Mouse (Mus musculus): Measurements from ENCODE around the gene Selenos.

The Selenos gene

DNA sequence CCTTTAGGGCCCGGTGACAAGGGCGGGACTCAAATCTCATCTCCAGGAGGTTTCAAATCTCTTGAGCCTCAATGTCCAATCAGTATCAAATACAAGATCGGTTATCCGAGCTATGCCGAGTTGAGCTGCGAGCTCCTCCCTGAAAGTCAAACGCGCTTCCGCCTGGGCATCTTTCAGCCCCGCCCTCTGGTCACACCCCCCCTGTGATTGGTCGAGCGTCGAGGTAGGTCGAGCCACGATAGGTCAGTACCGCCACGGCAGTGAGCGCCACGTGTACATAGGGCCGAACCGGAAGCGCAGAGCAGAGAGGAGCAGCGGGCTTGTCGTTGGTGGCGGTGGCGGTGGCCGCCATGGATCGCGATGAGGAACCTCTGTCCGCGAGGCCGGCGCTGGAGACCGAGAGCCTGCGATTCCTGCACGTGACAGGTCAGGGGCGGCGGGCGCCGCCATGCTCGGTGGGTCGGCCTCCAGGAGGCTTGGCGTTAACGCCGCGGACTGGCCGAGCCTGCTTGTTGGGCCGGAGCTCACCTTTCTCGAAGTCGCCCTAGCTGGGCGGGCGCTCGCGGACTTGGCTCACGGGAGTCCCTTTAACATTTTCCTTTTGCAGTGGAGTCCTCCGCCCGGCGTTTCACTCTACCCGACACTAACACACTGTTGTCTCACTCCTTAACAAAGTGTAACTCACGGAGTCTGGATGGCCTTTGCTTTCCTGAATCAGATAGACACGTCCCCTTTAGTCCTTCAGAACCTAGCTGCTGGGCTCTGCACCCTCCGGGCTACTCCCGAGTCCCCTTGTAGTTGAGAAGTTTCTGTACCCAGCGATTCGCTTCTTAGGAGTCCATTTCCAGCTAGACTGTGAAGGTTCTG, at the start of gene Selenos:
Selenos (plus strand) TSS at position 286 of the 867 bp plus-strand sequence.
- DNase-seq (ENCODE audit: low read depth), result peak; percentile 98

GRCm38 (mm10) chr7:66036809-66037208, 42.6 kb upstream of the Selenos start:
- DNase-seq (ENCODE audit: low read depth), result no peak

DNA sequence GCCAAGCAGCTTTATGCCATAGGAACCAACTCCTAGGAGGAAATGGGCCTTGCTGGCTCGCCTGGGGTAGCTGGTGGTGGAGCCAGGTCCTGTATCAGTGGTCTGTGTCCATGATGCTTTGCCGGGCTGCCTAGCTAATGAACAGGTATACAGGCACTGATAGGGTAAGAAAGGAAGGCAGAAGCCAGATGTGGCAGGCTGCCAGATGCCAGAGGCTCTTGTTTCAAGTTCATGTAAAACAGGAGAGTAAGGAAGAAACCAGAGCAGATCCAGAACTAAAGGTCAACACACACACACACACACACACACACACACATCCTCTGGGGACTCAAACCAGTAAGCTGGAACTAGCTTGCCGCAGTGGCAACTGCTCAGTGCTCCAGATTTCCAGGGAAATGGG, 41.2 kb upstream of the Selenos start:
- no peak for DNase-seq (ENCODE audit: low read depth)

- DNase-seq (ENCODE audit: low read depth), result no peak
Observed at GRCm38 (mm10) chr7:66038730-66039129, 40.7 kb upstream of the Selenos start.

DNA sequence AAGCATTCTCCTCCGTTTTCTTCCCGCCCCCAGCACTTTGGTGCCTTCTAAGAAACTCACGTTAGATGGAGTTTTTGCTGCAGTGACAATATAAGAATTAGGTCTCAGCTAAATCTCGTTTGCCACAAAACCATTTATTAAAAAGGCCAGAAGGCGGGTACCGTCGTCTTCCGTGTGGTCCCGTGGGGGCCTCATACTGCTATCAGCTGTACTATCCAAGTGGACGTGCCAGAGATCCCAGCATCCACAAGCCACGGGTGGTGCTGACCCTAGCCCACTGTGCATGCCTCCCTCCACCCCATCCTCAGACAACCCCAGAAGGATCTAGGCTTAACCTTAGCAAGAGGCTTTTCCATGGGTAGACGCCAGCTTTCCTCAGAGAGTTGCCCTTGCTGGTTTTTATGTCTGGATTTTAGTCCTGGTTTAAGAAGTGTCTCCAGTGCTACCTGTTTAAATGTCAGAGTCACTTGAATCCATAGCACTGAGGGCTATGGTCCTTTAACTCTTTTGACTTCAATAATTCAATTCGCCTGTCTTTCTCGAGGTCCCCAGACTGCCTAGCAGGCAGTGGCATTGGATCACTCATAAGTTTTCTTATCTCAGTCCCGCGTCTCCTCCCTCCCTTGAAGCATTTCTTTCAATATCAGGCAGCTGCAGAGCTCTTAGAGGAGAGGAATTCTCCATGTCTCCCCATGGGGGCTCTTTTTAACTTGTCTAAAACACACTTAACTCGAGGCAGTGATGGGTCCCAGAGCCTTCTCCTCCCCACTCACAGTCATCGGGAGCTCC, 39.2 kb upstream of the Selenos start:
- no peak for DNase-seq (ENCODE audit: low read depth)

DNA sequence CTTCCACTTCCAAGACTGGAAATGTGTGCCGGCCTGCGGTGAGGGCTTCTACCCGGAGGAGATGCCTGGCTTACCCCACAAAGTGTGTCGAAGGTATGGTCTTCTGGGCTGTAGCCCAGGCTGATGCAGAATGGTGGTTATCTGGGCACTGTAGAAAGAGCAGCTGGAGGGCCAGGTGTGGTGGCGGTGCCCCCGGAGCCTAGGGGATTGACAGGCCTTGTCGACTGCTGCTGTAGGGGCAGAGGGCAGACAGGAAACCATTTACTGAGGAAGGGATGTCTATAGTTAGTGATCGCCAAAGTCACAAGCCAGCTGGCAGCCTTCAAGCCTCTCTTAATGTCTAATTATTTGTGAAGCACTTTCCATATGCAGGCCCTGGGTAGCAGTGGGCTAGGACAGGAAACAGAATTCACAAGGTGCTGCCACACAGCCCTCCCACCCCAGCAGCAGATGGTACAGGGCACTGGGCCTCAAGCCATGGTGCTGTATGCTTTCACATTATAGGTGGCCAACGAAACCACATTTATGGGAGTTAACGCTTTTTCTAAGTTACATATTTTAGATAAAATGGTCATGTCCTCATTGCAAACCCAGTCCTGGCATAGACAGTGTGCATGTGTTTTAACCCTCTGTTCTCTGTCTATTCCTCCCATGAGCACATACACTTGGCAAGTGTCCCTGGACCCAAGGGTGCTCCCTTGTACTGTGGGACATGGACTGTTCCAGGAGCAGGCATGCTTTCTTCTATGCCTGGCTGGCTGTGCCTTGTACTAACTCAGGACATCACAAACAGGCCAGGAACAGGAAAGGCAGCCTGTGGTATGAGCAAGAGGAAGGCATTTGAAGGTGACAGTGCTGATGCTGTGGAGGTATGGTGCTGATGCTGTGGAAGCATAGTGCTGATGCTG, 35.6 kb upstream of the Selenos start, which contains the start of gene Gm45213:
Gm45213 (plus strand) TSS at position 51 of the 908 bp plus-strand sequence.
- no peak for DNase-seq (ENCODE audit: low read depth)

GRCm38 (mm10) chr7:66044617-66045016, 34.8 kb upstream of the Selenos start:
- DNase-seq (ENCODE audit: low read depth), result no peak

DNA sequence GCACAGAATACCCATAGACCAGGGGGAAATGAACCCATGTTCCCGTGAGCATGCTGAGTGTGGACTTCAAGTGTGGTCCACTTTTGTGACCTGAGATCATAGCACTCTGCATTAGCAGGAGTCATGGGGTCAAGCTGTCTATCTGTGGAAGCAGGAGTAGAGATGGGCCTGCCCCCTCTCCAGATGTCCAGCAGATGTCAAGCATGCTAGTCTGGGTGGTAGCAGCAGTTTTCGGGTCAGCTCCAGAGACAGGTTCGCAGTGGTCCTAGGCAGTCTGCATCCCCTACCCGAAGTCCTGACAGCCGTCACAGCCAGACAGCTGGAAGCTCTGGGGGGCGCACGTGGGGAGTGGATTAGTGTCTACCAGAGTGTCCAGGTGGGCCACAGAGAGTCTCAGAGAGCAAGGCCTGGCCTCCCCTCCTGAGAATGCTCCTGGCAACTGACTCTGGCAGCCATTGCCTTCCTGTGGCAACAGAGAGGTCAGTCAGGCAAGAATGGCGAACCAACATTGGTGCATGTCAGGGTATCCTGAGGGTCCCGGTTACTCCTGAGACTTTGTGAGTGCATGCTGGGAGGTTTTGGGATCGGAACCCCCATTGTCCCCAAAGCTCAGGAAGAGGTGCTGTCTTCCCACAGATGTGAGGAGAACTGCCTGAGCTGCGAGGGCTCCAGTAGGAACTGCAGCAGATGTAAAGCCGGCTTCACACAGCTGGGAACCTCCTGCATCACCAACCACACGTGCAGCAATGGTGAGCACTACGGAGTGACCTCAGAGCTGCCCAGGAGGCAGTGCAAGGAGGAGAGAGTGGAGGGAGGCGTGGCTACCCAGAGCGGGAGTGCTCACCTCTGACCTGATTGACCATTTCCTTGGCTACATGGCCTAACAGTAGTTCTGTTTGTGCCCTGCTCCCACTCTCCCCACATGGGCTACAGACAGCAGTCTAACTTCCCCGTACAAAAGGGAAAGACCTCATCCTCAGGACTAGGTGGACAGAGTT, 32.2 kb upstream of the Selenos start:
- no peak for DNase-seq (ENCODE audit: low read depth)

DNA sequence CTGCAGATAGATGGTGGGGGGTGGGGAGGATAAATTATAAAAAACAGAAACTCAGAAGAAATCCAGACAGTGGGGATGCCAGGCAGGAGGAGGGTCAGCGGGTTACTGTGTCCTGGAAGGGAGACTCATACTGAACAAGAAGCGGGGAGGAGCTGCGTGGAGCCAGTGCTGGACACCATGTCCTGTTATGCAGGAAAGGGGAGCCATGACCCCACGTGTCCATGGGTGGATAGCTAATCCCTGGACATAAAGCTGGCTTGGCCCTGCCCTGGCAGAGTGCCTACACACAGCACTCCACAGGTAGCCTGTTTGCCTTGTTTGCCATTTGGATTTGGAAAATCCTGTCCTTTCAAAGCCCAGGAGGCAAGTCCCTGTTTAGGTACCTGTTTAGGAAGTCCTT, 31.5 kb upstream of the Selenos start:
- DNase-seq (ENCODE audit: low read depth), result no peak

DNA sequence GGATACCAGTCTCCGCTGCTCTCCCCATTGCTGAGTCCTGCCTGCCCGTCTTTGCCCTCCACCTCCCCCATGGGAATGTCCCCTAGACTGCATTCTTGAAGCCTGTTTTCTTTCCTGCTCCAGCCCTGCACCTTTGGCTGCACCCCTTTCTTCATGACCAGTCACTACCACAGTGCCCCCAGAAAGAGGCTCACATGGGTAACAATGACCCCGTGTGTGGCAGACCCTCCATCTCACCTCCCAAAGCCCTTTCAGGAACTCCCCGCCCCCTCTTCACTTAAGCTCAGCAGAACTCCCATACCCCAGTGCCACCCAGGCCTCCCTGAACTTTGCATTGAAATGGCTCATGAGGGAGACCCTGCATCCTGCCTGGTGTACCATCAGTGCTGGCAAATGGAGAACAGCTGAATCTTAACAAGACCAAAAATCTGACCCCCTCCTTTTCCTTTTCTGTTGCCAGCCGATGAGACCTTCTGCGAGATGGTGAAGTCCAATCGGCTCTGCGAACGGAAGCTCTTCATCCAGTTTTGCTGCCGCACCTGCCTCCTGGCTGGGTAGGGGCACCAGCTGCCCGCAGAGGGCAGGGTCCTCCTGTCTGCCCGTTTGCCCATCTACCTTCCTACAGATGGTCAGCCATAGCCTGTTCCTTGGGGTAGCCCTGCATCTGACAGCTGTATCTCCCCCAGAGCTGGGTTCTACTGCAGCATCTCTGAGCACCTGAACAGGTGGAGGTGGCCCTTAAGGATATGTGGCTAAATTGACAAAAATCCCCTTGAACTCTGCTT, 30.8 kb upstream of the Selenos start:
- no peak for DNase-seq (ENCODE audit: low read depth)

DNA sequence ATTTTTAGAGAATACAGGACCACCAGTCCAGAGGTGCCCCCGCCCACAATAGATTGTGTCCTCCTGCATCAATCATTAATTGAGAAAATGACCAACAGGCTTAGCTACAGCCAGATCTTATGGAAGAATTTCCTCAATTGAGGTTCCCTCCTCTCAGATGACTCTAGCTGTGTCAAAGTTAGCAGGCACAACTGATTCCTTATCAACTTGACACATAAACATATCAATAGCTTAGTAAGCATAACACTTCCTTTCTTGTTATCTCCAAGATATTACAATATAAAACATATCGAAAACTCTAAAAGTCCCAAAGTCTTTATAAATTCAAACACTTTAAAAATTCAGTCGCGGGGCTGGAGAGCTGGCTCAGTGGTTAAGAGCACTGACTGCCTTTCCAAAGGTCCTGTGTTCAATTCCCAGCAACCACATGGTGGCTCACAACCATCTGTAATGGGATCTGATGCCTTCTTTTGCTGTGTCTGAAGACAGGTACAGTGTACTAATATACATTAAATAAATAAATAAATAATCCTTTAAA, 25.4 kb upstream of the Selenos start:
- DNase-seq (ENCODE audit: low read depth), result no peak

DNA sequence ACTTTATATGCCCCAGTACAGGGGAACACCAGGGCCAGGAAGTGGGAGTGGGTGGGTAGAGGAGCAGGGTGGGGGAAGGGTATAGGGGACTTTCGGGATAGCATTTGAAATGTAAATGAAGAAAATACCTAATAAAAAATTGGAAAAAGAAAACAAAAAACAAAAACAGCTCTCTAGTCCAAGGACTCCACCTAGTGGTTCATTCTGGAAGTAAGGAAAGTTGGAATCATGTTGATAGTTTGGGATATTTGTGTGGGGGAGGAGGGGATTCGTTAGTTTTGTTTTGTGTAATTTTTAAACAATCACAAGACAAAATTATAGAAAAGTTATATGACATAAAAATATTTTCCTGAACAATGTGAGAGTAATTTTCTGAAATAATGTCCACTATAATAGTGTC, 24.1 kb upstream of the Selenos start:
- peak; percentile 80 for DNase-seq (ENCODE audit: low read depth)

DNA sequence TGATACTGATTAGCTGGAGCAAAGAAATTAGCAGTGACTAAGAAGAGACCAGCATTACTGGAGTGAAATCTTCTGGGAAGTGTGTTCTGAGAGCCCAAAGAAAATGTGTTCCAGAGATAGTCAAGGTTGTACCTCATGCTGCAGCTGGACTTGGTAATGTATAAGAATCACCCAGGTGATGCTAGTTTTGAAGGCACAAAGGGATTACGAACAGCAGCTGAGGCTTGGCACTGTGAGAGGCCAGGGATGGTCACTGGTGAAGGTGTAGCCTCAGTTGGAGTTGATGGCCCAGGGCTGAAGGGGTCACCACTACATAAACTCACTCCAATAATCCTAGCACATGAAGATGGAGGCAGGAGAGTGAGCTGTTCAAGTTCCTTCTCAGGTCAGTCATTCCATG, 20.7 kb upstream of the Selenos start, which contains the start of gene Snrpa1:
Snrpa1 (plus strand) TSS at position 301 of the 400 bp plus-strand sequence.
- DNase-seq (ENCODE audit: low read depth), result no peak

DNA sequence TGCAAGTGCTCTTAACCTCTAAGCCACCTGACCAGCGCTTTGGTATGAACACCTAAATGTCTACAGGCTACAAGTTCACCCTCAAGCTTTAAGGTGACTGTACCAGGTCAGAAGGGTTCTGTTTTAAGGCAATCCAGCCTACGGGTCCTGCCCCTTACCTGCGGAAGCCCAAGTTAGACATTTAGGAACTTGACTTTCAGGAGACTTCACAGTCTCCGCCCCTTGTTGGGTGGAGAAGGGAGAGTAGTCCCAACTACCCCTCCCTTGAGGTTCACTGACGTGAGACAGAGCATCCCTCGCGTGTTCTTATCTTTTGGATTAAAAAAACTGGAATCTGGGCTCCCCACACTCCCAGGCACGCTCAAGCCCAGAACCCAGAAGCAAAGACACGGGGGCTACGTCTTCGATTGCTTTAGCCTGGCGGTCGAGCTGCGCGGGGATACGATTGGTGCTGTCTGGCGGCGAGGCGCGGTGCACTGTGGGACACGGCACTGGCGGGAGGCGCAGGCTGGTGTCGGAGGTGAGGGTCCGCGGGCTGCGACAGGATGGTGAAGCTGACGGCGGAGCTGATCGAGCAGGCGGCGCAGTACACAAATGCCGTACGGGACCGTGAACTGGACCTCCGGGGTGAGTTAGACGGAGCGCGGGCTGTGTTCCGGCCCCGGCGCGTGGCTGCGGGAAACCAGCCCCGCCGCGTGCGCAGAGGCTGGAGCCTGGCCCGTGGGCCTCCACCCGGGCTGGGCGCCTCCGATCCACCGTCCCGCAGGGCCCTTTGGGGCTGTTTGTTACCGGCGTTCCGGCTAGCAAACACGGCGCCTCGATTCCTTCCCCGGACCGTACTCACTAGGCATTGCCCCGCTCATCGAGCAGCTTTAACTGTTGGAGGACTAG, 19.1 kb upstream of the Selenos start:
- DNase-seq (ENCODE audit: low read depth), result peak; percentile 88

DNA sequence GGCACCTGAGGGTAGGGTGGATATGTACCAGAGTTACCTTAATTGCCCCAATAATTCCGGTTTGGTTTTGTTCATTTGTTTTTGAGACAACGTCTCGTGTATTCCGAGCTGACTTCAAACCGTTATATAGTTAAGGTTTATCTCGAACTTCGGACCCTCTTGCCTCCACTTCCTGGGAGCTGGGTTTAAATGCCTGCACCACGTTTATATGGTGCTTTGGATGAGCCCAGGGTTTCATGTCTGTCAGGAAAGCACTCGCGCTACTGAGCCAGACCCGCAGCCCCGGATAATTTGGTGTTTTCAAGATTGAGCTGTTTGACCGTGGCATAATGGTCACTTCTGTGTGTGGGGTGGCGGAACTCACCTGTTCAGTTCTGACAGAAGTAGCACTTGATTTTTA, 18.4 kb upstream of the Selenos start:
- DNase-seq (ENCODE audit: low read depth), result no peak

DNA sequence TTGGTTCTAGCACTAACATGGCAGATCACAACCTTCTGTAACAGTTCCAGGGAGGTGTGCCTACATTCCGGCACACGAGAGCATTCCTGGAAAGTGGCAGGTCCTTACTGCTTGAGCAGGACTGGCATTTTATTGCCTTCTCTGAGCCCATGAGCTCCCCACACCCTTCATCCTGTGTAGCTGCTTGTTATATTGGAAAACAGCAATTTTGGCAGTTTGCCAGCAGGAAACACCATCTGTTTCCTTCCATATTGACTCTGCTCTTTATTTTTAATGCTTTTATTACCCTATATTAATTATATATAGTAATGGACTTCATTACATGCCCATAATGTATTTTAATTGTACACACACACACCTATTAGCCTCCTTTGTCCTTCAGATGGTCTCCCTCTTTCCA, 3.0 kb upstream of the Selenos start:
- DNase-seq (ENCODE audit: low read depth), result peak; percentile 17

GRCm38 (mm10) chr7:66080231-66080613, 773 bp downstream of the Selenos start:
- peak; percentile 50 for DNase-seq (ENCODE audit: low read depth)

GRCm38 (mm10) chr7:66083757-66084156, 4.3 kb downstream of the Selenos start:
- DNase-seq (ENCODE audit: low read depth), result no peak

- DNase-seq (ENCODE audit: low read depth), result no peak
Observed at GRCm38 (mm10) chr7:66084546-66084945, 5.1 kb downstream of the Selenos start.

Measured in NIH3T3 (cell line).